Mouse (Mus musculus): ENCODE data around the gene Adgrl2.

GRCm38 (mm10) chr3:148917837-148918236, 72.5 kb downstream of the Adgrl2 start:
- TF ChIP-seq POLR2A (IDR thresholded peaks at IDR 0.05; ENCODE audit: low read depth, low read length), result no peak
- TF ChIP-seq CTCF (IDR thresholded peaks at IDR 0.05; ENCODE audit: extremely low read depth, insufficient read depth, insufficient read length, insufficient replicate concordance), result no peak

Data from spleen, adult 2 months (tissue).